Mouse (Mus musculus) kidney, embryonic 14.5 days (tissue): ENCODE results near the gene Gm49403. TPM values are rescaled to one million over a fixed set of nuclear protein-coding genes. Genes with fewer than 3 reads are reported as not detected.
A peak's percentile ranks its signal among the peaks of the same experiment; 100 is the strongest.

Experiments
- ATAC-seq: fragments of 200-750 bp; cut with Nextera tagmentation; 2 replicates; pipeline ENCODE4 v1.8.0; 2017; ENCODE audit warnings: moderate number of reproducible peaks, mild to moderate bottlenecking, moderate TSS enrichment, moderate library complexity; ENCODE audit not compliant: low FRiP score, low TSS enrichment
- H3K27ac ChIP-seq: fragments of 300-500 bp; sonication (generic); 2 replicates; pipeline ENCODE4 v1.5.1; 2014; ENCODE audit warnings: low read depth, mild to moderate bottlenecking, low read length, moderate library complexity, mixed read lengths
- H3K27me3 ChIP-seq: fragments of 300-500 bp; sonication (generic); 2 replicates; pipeline ENCODE4 v1.6.1; 2014; ENCODE audit warnings: mild to moderate bottlenecking, low read length; ENCODE audit not compliant: control insufficient read depth, insufficient read depth
- H3K36me3 ChIP-seq: fragments of 300-500 bp; sonication (generic); 2 replicates; pipeline ENCODE4 v1.6.1; 2014; ENCODE audit warnings: low read length, mixed read lengths; ENCODE audit not compliant: control insufficient read depth, insufficient read depth
- H3K4me1 ChIP-seq: fragments of 300-500 bp; sonication (generic); 2 replicates; pipeline ENCODE4 v1.6.1; 2014; ENCODE audit warnings: low read length, mixed read lengths; ENCODE audit not compliant: control insufficient read depth, insufficient read depth
- H3K4me2 ChIP-seq: fragments of 300-500 bp; sonication (generic); replicated peaks from 2 replicates; pipeline ENCODE4 v1.6.1; 2014; ENCODE audit warnings: low read depth, mild to moderate bottlenecking, low read length
- H3K4me3 ChIP-seq: fragments of 300-500 bp; sonication (generic); 2 replicates; pipeline ENCODE4 v1.5.1; 2014; ENCODE audit warnings: mild to moderate bottlenecking, low read length
- H3K9ac ChIP-seq: fragments of 300-500 bp; sonication (generic); 2 replicates; pipeline ENCODE4 v1.6.1; 2014; ENCODE audit warnings: low read depth, mild to moderate bottlenecking, low read length, moderate library complexity
- H3K9me3 ChIP-seq: fragments of 300-500 bp; sonication (generic); 2 replicates; pipeline ENCODE4 v1.6.1; 2016; ENCODE audit warnings: low read length; ENCODE audit not compliant: control insufficient read depth
- whole genome bisulfite sequencing: fragments of 180-500 bp; shearing (Covaris S2); extraction: QIAGEN DNeasy Blood & Tissue Kit; methylation state at CpG from one replicate; pipeline ENCODE4 v1.1.7; 2014; 5-methylcytosine and 5-hydroxymethylcytosine counted together
- polyA plus RNA-seq: library from polyadenylated mRNA; unstranded; fragments of >200 nt; fragmentation: Nextera tagmentation; extraction: Ambion mirVana; gene quantifications from 2 replicates; pipeline ENCODE4 v1.2.1, GENCODE M21; 2014

Gm49403 gene
- polyA plus RNA-seq, 1 experiment from 2014 or later: not detected

- no peak for ATAC-seq
- Histone ChIP-seq H3K4me3 (no peak overlapping the region), H3K9me3 (no peaks in the 10 kb centered on the region), H3K9ac (no peak overlapping the region), H3K27me3 (no peaks in the 10 kb centered on the region), H3K36me3 (peaks cover 35% of the 10 kb centered on the region), H3K27ac (no peak overlapping the region), H3K4me2 (no peak overlapping the region), H3K4me1 (peaks cover 11% of the 10 kb centered on the region; the same call in 1 of the 2 replicates)
- 71% methylated on average over 5 of the region's 5 CpGs for WGBS
Measured at GRCm38 (mm10) chr19:8844371-8845129, 39.2 kb upstream of the Gm49403 start.

- H3K9ac ChIP-seq: no peak overlapping the region
- no peak overlapping the region for H3K4me2 ChIP-seq
- H3K9me3 ChIP-seq: no peaks in the 10 kb centered on the region
- H3K27me3 ChIP-seq: no peaks in the 10 kb centered on the region
- ATAC-seq: no peak
- WGBS: 81% methylated on average over 5 of the region's 5 CpGs
- H3K36me3 ChIP-seq: peaks cover 24% of the 10 kb centered on the region
- H3K27ac ChIP-seq: no peak overlapping the region
- H3K4me3 ChIP-seq: no peak overlapping the region
- H3K4me1 ChIP-seq: no peaks in the 10 kb centered on the region
Measured at GRCm38 (mm10) chr19:8848356-8848755, 35.4 kb upstream of the Gm49403 start.

GRCm38 (mm10) chr19:8850402-8850901 lies 33.3 kb upstream of the Gm49403 start, which contains the start of gene Lrrn4cl:
Gene Lrrn4cl (plus strand): TSS chr19:8850768.
- Histone ChIP-seq H3K4me1 (no peaks in the 10 kb centered on the region), H3K4me2 (no peak within 1 kb of the TSS), H3K36me3 (peaks cover 21% of the 10 kb centered on the region), H3K27ac (no peak within 1 kb of the TSS), H3K9me3 (no peaks in the 10 kb centered on the region), H3K9ac (no peak within 1 kb of the TSS), H3K27me3 (no peaks in the 10 kb centered on the region), H3K4me3 (no peak within 1 kb of the TSS)
- WGBS: 31% methylated on average over 7 of the region's 7 CpGs
- ATAC-seq: peak; percentile 70; the same call in 1 of the 2 replicates

- Histone ChIP-seq H3K4me1 (no peaks in the 10 kb centered on the region), H3K36me3 (peaks cover 12% of the 10 kb centered on the region; the same call in 1 of the 2 replicates), H3K4me2 (no peak overlapping the region), H3K9me3 (no peaks in the 10 kb centered on the region), H3K4me3 (no peak overlapping the region), H3K27me3 (no peaks in the 10 kb centered on the region), H3K27ac (no peak overlapping the region), H3K9ac (no peak overlapping the region)
- 57% methylated on average over 7 of the region's 7 CpGs for WGBS
- no peak for ATAC-seq
Measured at GRCm38 (mm10) chr19:8851639-8852038, 32.1 kb upstream of the Gm49403 start.

GRCm38 (mm10) chr19:8852236-8852928 lies 31.3 kb upstream of the Gm49403 start:
- no peak overlapping the region for H3K9ac ChIP-seq
- ATAC-seq: no peak

GRCm38 (mm10) chr19:8853117-8853516 lies 30.6 kb upstream of the Gm49403 start:
- Histone ChIP-seq H3K9ac (no peak overlapping the region), H3K4me3 (no peak overlapping the region), H3K9me3 (no peaks in the 10 kb centered on the region), H3K36me3 (peaks cover 3% of the 10 kb centered on the region; the same call in 1 of the 2 replicates), H3K4me1 (no peaks in the 10 kb centered on the region), H3K4me2 (no peak overlapping the region), H3K27ac (no peak overlapping the region), H3K27me3 (no peaks in the 10 kb centered on the region)
- WGBS: 83% methylated on average over 3 of the region's 3 CpGs
- no peak for ATAC-seq

More at GRCm38 (mm10) chr19:8852236-8852928, 31.3 kb upstream of the Gm49403 start:
- 56% methylated on average over 10 of the region's 10 CpGs for WGBS
- H3K4me2 ChIP-seq: no peak overlapping the region
- H3K27me3 ChIP-seq: no peaks in the 10 kb centered on the region
- peaks cover 8% of the 10 kb centered on the region; the same call in 1 of the 2 replicates for H3K36me3 ChIP-seq
- no peaks in the 10 kb centered on the region for H3K4me1 ChIP-seq
- H3K9me3 ChIP-seq: no peaks in the 10 kb centered on the region
- H3K27ac ChIP-seq: no peak overlapping the region
- no peak overlapping the region for H3K4me3 ChIP-seq

GRCm38 (mm10) chr19:8857689-8858088 lies 26.0 kb upstream of the Gm49403 start:
- Histone ChIP-seq H3K36me3 (no peaks in the 10 kb centered on the region), H3K4me2 (no peak overlapping the region), H3K27ac (no peak overlapping the region), H3K9me3 (no peaks in the 10 kb centered on the region), H3K27me3 (no peaks in the 10 kb centered on the region), H3K4me1 (no peaks in the 10 kb centered on the region), H3K9ac (no peak overlapping the region), H3K4me3 (no peak overlapping the region)
- ATAC-seq: peak; percentile 54; the same call in 1 of the 2 replicates
- 46% methylated on average over 4 of the region's 4 CpGs for WGBS

GRCm38 (mm10) chr19:8859018-8859417 lies 24.7 kb upstream of the Gm49403 start:
- 21% methylated on average over 1 of the region's 1 CpGs for WGBS
- ATAC-seq: peak; percentile 45; the same call in 1 of the 2 replicates
- Histone ChIP-seq H3K36me3 (no peaks in the 10 kb centered on the region), H3K27me3 (no peaks in the 10 kb centered on the region), H3K4me3 (no peak overlapping the region), H3K27ac (no peak overlapping the region), H3K9ac (no peak overlapping the region), H3K9me3 (no peaks in the 10 kb centered on the region), H3K4me1 (no peaks in the 10 kb centered on the region), H3K4me2 (no peak overlapping the region)

GRCm38 (mm10) chr19:8864265-8864664 lies 19.5 kb upstream of the Gm49403 start:
- no peak overlapping the region for H3K4me3 ChIP-seq
- H3K27ac ChIP-seq: no peak overlapping the region
- no peaks in the 10 kb centered on the region for H3K9me3 ChIP-seq
- H3K9ac ChIP-seq: no peak overlapping the region
- no peak overlapping the region for H3K4me2 ChIP-seq
- no peaks in the 10 kb centered on the region for H3K4me1 ChIP-seq
- no peaks in the 10 kb centered on the region for H3K36me3 ChIP-seq
- WGBS: 90% methylated on average over 6 of the region's 6 CpGs
- ATAC-seq: no peak
- no peaks in the 10 kb centered on the region for H3K27me3 ChIP-seq
